Mouse (Mus musculus): ENCODE measurements at regions not wholly inside any gene's neighbourhood (a gene's known extent, or its start where the extent isn't known, plus 50 kb on each side); places are given as distances from the start of the nearest gene placed in this dataset.

GRCm38 (mm10) chr15:62644744-62645143 lies 1200.2 kb downstream of the Gsdmc2 start:
- no peak for DNase-seq (ENCODE audit: low spot score in 2 of 2)

- no peak for DNase-seq (ENCODE audit: low spot score in 2 of 2)
Measured at GRCm38 (mm10) chr15:62644296-62644695, 1200.7 kb downstream of the Gsdmc2 start.

GRCm38 (mm10) chr15:62641051-62641710 lies 1203.8 kb downstream of the Gsdmc2 start:
- no peak for DNase-seq (ENCODE audit: low spot score in 2 of 2)

- no peak for DNase-seq (ENCODE audit: low spot score in 2 of 2)
Measured at GRCm38 (mm10) chr15:62625406-62625805, 1219.6 kb downstream of the Gsdmc2 start.

GRCm38 (mm10) chr15:62616042-62616441 lies 1228.9 kb downstream of the Gsdmc2 start:
- DNase-seq (ENCODE audit: low spot score in 2 of 2), result no peak

DNA sequence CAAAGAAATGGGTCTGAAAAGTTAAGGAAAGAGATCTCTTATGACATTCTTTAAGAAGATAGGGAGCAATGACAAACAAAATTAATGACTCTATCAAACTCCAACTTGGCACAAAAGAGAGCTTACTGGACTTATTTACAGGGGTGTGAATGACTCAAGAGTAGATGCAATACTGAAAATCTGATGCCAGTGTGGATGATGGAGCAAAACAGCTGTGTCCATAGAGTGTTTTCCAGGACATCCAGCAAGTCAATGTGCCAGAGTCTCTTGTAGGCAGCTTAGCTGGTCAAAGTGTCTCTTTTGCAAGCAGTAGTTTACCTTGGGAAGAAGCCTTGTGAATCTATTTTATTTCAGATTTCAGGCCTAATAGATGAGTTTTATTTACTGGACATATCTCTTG lies 1248.2 kb downstream of the Gsdmc2 start:
- DNase-seq (ENCODE audit: low spot score in 2 of 2), result no peak

DNA sequence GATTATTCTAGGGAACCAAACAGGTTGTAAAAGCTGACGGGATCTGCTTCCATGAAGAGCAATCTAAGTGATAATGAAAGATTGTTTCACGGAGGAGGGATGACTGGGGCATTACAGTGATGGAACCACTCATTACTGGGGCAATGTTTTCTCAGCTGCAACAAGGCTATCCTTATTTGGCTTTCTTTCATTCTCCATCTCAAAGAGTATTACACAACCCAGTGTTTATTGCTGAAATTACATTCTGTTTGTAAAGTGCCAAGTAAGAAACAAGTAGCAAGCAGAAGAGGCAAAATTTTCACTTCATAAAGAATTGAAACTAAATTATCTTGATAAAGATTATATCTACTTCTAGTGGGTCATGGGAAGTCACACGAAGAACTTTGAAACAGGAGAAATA lies 1256.4 kb downstream of the Gsdmc2 start:
- no peak for DNase-seq (ENCODE audit: low spot score in 2 of 2)

DNA sequence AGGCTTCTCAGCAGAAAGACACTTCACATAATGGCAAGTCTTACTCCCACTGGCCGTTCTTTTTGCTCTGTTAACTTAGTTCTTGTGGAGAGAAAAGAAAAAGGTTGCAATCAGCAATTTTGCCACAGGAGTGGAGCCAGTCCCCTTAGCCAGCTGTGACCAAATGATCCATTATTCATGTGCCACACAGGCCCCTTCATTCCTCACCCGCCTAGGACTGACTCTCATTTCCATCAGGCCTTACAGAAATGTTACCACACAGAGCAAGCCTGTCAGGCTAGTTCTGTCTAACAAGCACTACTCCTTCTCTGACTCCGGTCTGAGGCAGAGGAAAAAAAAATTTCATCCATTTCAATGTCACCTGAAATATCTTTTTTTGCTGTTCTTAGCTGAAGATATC lies 1266.2 kb downstream of the Gsdmc2 start:
- no peak for DNase-seq (ENCODE audit: low spot score in 2 of 2)

DNA sequence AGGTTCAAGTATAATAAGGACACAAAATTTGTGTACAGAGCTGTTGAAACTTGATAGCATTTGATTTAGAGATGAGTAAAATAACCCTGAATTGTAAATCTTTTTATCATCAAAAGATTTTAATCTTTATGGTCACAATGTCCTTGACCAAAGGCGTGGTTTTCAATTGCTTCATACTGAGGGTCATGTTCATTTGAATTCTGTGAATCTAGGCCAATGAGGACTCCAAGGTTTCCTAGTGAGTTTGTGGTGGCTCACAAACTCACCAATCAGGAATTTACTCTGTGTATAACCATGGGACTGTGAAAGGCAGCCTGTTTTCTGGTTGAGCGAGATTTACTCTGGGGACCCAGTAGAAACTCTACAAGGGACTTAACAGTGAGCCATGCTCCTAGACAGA lies 1269.2 kb downstream of the Gsdmc2 start:
- no peak for DNase-seq (ENCODE audit: low spot score in 2 of 2)

DNA sequence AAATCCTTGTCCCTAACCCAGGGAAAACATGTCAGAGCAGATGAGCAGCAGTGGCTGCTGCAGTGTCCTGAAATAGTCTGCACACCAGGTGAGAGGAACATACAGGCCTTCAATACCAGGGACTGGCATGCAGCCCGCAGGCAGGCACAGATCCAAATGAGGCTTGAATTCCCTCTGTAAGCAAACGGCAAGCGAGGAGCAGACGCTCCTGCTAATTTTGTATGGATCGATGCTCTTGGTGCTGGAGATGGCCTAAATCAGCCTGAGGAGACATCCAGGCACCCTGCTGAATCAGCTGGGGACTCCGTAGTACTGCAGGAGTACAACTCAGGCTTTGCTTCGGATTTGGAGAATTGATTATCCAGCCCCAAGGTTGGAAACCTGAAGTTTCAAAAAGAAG lies 1273.2 kb downstream of the Gsdmc2 start:
- peak; percentile 1 to 6 for DNase-seq (ENCODE audit: low spot score in 2 of 2)

DNA sequence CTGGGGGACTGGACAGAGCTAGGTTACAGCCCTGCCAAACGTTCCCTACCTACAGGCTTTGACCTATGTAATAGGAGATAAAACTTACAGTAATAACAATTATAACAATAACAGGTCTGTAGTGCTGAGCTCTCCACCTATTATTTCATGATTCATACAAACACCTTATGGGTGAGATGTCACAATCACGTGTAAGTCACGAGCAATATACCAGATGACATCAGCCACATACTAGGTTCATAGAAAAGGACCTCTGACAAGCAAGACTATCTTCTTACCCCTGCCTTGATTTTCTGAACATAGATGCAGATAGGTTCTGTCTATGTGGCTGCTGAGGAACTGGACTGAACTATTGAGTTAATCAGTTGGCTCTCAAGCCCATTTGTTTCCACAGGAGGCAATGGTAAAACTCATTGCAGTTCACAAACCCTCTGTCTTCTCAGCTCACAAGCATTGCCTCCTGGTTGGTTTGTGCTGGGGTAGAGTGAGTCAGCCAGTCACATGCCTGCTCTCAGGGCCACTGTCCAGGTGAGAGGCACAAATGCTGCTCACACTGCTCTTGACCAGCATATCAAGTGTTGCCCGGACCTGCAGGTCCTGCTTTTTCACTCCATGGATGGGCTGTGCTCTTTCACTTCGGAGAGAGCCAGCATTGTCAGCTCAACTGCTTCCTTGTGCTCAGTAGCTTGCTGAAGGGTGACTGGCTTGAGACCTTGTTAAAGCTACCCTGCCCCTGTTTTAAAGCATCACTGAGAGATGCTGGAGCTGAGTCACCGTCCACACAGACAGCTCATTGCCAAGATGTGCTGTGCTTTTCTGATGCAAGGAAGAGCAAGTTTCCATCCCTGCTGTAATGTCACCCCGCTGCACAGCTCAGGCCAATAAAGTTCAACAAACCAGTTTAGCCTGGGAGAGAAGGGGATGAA lies 1275.9 kb downstream of the Gsdmc2 start:
- no peak for DNase-seq (ENCODE audit: low spot score in 2 of 2)

DNA sequence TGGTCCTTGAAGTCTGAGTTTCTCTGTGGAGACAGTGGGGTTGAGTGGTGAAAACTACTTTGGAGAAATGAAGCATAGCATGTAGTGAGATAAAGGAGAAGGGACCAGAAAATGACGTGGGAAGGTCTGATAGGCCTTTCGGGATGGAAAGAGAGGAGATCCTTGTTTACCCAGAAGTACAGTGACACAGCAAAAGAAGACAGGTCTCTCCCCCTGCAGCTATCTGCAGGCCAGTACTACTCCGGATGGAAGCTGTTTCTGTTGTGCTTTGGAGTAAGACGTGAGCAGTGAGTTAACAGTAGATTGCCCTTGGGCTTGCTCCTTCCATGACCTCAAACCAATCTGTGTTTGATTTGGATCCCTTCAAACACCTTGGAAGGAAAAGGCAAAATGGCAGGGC lies 1277.5 kb downstream of the Gsdmc2 start:
- no peak for DNase-seq (ENCODE audit: low spot score in 2 of 2)

GRCm38 (mm10) chr15:62566106-62566511 lies 1278.9 kb downstream of the Gsdmc2 start:
- no peak for DNase-seq (ENCODE audit: low spot score in 2 of 2)

DNA sequence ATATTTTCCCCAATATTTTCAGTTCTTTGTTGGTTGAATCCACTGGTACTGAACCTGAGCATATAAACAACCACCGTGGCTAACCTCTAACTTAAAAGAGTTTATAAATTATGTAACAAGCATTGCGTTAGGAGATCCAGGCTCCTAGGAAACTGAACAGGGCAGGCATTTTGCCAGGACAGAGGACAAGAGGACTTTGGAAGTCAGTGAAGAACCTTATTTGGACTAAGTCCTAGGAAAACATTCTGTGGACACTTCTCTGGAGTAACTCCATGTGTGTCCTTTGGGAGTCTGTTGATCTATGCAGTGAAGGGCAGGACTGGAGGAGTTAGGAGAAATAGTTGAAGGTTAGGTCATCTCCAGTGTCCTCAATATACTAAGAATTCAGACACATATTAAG lies 1311.7 kb downstream of the Gsdmc2 start:
- DNase-seq (ENCODE audit: low spot score in 2 of 2), result no peak

DNA sequence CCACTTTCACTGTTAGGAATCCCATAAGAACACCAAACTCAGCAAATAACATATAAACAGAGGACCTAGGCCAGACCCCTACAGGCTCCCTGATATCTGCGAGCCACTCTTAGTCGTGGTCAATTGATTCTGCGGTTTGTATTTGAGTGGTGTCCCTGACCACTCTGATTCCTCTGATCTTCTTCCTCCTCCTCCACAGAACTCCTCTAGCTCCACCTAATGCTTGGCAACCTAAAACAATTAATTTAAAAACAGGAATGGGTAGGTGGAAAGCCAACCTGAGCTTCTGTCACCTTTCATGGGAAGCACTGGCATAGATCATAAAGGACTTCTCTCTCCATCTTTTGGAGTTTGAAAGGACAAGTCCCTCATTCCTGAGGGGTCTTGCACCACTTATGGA lies 1316.0 kb downstream of the Gsdmc2 start:
- no peak for DNase-seq (ENCODE audit: low spot score in 2 of 2)

- no peak for DNase-seq (ENCODE audit: low spot score in 2 of 2)
Measured at GRCm38 (mm10) chr15:62524628-62525027, 1320.3 kb downstream of the Gsdmc2 start.

DNA sequence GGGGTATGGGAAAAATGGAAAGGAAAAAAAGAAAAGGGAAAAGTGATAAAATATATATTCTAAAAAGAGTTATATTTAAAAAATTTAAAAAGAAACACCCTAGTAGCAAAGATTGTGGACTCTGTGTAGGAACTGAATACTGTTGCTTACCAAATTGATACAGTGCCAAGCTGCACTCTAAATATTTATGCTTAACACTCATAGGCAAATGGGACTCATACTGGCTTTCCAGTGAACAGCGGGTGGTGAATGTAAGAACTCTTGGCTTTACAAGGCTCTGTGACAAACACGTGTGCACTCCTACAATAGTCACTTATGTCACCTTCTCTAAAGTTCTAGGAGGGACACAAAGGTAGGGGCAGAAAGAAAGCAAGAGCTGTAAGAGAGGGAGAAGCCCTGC lies 1320.8 kb downstream of the Gsdmc2 start:
- no peak for DNase-seq (ENCODE audit: low spot score in 2 of 2)

DNA sequence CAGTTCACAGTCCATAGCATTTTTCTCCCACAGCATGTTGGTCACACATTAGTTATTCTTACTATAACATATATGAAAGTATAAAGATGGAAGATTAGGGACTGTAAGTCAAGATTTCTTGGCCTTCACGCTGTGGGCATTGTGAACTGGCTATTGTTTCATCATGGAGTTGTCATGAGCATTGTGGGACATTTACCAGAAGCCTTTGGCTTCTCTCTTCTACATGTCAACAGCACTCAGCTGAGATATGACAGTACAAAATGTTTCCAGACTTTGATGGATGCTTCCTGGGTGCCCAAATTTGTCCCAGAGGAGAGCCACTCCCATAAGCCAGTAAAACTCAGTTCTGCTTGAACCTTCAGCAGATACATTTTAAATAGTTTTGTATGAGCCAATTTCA lies 1331.5 kb downstream of the Gsdmc2 start:
- no peak for DNase-seq (ENCODE audit: low spot score in 2 of 2)

GRCm38 (mm10) chr15:62511461-62511860 lies 1333.5 kb downstream of the Gsdmc2 start:
- no peak for DNase-seq (ENCODE audit: low spot score in 2 of 2)

GRCm38 (mm10) chr15:62503866-62504265 lies 1341.1 kb downstream of the Gsdmc2 start:
- no peak for DNase-seq (ENCODE audit: low spot score in 2 of 2)

DNA sequence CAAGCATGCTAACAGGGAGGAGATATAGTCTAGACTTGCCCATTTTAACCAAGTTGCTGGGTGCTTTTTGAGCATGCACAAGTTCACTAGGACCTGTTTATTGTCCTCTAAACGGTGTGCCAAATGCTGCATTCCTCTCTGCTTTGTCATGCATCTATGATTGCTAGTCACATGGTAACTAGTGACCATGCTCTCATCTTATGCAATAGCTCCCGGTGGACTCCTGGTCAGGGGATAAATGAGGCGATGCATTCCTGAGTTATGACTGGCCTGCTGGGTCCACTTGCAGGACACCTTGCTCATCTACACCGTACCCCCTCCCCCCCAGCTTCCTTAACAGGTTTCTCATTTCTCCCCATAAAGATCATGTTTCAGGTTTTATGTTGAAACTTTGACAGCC lies 1344.0 kb downstream of the Gsdmc2 start:
- no peak for DNase-seq (ENCODE audit: low spot score in 2 of 2)

DNA sequence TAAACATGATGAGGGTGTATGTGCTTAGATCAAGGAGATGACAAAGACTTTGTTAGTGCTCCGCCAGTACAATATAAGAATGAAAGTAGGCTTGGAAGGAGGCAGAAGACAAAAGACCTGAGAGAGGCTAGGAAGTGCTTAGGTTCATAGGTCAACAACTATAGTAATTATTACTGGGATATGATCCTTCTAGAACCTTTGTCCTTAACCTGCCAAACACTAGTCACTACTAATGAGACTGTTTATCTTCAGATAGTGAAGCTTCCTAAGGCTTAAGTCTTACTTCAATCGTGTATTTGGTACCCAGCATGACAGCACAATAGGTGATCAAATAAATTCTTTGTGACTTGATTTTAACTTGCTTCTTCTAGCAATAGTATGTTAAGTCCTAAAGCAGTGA lies 1344.5 kb downstream of the Gsdmc2 start:
- DNase-seq (ENCODE audit: low spot score in 2 of 2), result no peak

DNA sequence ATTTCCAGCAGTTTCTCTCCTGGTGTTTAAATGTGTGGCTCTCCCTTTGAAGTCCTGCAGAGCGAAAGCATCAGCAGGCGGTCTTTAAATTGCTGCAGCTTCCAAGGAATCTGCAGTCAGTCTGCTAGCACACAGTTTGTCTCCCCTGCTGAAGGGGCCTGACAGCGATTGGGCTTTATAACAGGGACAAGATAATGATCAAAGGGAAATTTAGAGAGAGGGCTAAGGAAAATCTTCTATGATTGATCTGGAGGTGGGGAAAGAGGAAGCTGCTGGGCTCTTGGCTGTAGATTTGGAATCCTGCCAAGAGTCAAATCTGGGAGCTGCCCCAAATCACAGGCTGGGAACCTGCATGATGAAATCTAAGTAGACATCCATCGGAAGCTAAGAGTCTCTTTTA lies 1348.8 kb downstream of the Gsdmc2 start:
- DNase-seq (ENCODE audit: low spot score in 2 of 2), result no peak
